Mouse (Mus musculus) stomach, postnatal 0 days (tissue): ENCODE results near the gene Setdb1.

Source experiments
- CTCF ChIP-seq: IDR thresholded peaks from 2 replicates; pipeline ENCODE4 v1.5.1; 2016; ENCODE audit warnings: antibody characterized with exemption, low read depth, mild to moderate bottlenecking, moderate library complexity
- EP300 ChIP-seq: optimal IDR thresholded peaks from 2 replicates; pipeline ENCODE3; 2016; ENCODE audit warnings: antibody characterized with exemption

DNA sequence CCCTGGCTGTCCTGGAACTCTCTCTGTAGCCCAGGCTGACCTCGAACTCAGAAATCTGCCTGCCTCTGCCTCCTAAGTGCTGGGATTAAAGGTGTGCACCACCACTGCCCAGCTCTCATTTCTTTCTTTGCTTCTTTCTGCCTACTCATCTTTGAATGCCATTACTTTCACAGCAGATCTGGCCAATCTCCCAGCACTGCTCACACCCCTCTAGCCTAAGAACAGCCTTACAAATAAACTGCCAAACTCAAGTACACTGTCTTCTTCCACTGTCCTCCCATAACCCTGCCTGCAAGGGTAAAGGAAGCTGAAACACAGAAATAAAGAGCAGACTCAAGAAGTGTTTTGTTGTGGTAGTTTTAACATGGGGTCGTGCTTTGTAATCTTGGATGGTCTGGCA lies 744 bp upstream of the Setdb1 start:
- TF ChIP-seq CTCF (no peak), EP300 (no peak)
